Mouse (Mus musculus): ENCODE results near the gene Pvr.

The Pvr gene

DNA sequence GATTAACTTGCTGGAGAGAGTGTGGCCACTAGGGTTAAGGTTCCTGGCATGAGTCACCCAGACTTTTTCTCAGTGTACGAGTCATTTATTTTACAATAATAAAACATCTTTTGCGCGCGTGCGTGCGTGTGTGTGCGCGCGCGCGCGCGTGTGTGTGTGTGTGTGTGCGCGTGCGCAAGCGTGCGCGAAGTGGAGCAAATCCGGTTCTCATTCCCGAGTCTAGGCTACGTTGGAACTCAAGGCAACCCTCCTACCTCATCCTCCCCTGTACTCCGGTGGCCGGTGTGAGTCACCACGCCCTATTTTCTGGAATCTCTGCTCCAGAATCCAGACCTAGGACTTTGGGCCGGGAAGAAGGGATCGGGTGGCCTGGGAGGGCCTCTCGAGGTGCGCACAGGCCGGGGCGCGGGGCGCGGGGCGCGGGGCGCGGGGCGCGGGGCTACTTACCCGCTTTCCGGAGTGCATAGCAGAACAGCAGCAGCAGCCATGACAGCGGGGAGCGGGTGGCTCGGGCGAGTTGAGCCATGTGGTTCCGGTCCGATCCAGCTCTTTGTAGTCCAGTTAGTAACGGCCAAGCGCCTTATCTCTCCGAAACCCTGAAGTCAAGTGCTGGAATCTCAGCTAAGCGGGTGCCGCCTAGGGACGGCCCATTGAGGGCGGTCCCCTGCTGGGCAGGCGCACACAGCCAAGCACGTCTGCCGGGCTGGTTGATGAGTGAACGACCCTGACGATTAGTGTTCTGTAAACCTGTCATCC, at the start of gene Pvr:
TSS of gene Pvr (minus strand) at position 655 of the 756 bp plus-strand sequence.
- DNase-seq (ENCODE audit: extremely low spot score, low read depth, low spot score) = no peak

DNA sequence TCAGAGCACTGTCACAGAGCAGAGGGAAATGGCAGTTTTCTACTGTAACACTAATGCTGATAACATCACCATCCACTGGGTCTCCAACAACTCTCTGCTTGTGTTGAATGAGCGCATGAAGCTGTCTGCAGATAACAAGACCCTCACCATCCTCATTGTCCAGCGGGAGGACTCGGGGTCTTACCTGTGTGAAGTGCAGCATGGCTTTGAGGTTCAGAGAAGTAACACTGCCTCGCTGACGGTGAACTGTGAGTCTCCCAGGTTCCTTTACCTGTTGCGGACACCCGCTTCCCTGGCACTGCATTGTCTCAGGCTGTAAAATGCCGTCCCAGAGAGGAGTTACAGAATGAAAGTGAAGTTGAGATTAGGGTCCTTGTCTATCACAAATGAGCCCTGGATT, 49.2 kb upstream of the Pvr start:
- no peak for DNase-seq (ENCODE audit: extremely low spot score, low read depth, low spot score)

DNA sequence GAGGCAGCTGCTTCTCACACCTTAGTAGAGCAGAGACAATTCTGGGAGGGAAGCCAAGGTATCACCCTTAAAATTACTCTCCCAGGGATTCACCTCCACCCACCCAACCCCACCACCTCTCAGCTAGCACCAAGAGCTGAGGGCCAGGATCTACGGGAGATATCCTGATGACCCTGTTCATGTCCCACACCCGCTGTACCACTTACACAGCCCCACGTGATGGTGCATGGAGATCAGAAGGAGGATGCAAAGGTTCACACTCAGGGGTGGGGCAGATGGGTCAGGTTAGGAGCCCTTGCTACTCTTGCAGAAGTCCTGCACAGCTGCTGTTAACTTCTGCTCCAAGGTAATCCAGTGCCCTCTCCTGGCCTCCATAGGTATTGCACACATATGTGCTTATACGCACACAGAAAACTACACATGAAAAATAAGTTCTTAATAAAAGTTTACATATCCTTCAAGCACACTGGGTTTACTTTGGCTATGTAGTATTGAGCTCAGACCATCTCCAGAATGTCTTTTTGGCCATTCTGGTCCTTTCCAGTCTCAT, 48.7 kb upstream of the Pvr start:
- DNase-seq (ENCODE audit: extremely low spot score, low read depth, low spot score) = no peak

DNA sequence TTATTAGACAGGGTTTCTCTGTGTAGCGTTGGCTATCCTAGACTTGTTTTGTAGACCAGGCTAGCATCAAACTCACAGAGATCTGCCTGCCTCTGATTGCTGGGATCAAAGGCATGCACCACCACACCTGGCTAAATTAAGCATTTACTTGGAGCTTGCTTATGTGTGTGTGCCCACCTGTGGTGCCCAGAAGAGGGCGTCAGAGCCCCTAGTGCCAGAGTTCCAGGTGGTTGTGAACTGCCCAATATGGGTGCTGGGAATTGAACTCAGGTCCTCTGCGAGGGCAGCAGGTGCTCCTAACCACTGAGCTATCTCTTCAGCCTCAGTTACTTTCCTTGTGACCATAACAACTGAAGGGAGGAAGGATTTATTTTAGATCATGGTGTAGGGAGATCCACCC, 48.1 kb upstream of the Pvr start:
- no peak for DNase-seq (ENCODE audit: extremely low spot score, low read depth, low spot score)

DNA sequence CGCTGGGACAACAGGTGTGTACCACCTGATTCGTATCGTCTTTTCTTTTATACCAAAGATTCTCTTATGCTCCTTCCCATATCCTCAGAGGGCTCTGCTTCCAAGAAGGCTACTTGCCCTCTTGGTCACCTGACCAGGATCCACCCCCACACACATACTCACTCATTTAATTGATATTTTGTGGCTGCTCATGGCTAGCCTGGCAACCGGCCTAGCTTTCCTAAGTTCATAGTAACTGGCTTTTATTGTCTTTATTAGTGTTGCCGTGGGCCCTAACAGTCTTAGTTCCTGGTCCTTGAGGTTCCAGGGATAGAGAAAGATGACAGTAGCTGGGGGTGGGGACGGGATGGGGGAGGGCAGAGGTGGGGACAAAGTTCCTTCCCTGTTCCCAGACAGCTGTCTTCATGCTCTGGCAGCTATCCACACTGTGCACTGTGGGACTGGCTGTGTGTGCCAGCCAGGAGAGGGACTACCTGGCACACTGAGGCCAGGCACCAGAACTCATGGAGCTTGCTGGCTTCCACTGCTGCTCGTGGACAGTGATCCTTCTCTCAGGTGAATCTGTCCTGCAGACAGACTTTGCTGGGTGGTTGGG, 44.1 kb upstream of the Pvr start, which contains the start of gene Ceacam20:
TSS of gene Ceacam20 (plus strand) at position 428 of the 595 bp plus-strand sequence.
- no peak for DNase-seq (ENCODE audit: extremely low spot score, low read depth, low spot score)

DNA sequence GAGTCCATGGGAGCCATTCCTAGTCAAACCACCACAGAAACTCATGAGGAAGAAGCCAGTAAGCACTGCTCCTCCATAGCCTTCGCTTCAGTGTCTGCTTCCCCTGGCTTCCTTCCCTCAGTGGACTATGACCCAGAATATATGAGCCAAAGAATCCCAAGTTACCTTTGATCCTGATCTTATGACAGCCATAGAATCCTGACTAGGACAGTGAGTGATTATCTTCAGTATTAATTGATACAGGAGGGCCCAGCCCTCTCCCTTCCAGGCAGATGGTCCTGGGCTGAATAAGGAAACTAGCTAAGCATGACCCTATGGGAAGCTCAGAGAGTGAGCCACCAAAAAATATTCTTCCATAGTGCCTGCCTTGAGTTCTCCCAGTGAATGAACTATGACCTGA, 41.5 kb upstream of the Pvr start:
- DNase-seq (ENCODE audit: extremely low spot score, low read depth, low spot score) = no peak

DNA sequence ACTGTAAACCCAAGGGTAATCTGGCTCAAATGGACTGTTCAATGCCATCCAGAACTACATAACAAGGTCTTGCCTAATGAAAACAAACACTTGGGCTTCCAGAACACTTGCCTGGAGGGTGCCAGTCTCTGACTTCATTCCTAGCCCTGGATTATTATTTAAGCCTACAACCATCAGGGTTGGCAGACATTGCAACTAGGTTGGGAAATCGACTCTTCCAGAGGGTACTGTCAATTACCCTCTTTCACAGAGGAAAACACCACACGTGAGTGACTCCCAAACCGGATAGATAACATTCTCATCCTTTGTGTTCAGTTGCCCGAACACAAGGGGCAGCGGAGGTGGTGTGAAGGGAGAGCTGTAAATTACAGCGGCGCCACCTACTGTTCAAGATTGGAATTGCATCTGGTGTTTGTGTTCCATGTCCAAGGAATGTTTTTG, 35.4 kb upstream of the Pvr start:
- peak; percentile 80 for DNase-seq (ENCODE audit: extremely low spot score, low read depth, low spot score)

DNA sequence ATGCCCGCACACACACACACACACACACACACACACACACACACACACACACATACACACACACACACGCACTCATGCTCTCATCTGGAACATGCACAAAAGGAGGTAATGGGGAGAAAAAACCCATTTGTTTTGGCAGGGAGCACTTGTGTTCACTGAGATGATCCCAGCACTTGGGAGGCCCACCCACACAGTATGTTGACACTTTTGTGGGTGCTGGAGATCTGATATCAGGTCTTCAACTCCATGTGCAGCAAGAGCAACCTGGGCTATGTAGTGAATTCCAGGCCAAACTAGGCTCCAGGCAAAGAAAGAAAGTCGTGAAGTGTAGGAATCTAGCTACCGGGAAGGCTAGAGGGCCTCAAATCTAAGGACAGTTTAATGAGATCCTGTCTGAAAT, 34.9 kb upstream of the Pvr start:
- no peak for DNase-seq (ENCODE audit: extremely low spot score, low read depth, low spot score)

DNA sequence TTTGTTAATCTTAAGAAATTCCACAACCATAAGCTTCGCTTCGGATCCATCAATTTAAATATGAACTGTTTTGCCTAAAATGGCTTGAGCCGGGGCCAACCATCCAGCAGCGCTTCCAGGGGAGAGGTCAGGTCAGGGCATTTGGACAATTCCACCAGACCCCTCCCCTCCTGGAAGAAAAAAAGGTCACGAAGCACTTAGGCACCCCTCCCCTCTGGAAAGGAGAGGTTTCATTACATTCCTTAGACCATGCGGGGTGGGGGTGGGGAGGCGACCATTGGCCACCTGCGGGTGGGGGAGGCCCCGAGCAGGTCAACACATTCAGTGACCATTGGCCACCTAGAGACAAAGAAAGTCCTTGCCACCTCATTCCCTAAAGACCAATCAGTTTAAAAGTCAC, 32.1 kb upstream of the Pvr start:
- no peak for DNase-seq (ENCODE audit: extremely low spot score, low read depth, low spot score)

DNA sequence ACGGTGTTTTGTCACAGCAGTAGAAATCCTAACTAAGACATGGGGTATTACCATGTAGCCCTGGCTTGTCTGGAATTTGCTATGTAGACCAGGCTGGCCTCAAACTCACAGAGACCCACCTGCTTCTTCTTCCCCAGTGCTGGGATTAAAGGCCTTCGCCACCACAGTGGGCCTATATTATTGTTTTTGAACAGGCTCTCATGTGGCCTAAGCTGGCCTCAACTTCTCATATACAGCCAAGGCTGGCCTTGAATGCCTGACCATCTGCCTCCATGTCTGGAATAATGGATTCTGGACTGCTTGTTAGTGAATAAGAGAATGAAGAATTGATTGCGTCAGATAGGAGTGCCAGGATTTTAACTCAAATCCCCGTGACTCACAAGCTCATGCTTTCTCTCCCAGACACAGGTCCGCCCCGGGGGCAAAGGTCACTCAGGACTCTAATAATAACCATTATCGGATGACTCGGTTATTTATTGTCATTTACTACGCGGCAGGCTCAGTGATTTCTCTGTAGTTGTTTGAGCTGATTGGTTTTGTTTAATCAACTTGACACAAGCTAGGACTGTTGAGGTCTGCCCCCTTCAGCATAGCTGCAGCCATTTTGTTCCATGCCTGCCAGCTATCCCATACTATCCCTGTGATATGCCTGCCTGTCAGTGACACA, 31.5 kb upstream of the Pvr start:
- no peak for DNase-seq (ENCODE audit: extremely low spot score, low read depth, low spot score)

DNA sequence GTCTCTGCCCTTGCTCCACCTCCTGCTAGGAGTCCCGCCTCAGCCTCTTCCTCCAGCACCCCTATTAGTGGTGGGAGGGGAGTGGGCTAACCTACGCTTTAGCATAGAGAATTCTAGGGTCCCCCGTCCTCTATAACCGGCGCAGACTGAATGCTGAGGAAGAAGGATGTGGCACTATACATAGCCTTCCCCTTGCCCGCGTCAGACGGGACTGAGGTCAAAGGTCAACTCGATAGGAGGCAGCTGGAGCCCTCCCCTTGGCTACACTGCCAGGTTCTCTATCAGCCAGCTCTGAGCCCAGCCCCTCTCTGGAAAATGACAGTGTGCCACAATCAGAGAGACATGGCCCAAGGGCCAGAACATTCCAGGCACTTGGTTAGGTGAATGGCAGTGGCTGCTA, 29.6 kb upstream of the Pvr start, which contains the start of gene Igsf23:
TSS of gene Igsf23 (minus strand) at position 168 of the 400 bp plus-strand sequence.
- DNase-seq (ENCODE audit: extremely low spot score, low read depth, low spot score) = no peak

DNA sequence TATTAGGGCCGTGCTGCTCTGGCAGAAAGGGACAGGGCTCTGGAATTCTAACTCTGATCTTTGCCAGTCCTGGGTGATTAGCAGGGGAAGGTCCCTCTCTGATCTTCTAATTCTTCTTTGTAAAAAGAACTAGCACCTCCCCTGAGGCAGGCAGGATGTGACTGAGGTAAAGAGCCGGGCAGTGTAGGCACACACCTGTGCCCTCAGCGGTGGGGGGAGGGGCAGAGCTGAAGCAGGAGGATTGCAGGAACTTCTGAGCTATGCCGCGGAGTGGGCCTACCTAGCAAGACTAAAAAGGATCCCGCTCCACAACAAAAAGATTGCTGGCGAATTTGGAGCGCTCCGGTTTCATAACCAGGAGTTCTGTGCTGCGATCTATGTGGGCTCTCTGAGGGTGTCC, 29.0 kb upstream of the Pvr start:
- no peak for DNase-seq (ENCODE audit: extremely low spot score, low read depth, low spot score)

DNA sequence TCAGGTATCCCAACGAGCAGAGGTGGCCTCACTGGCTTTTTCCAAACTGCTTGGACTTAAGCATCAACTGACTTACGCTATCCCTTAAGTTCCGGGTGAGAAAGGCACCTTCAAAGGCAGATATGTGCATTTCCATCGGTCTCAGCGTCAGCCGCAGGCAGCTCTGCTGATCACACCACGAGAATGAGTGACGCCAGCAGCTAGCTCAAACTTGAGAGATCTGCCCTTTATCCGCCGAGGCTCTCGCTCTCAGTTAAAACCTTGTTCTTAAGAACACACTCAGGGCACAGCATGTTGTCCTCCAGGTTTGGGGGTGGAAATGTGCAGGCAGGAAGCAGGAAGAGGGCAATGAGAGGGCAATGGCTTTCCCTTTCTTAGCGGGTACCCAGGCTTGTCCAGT, 28.0 kb upstream of the Pvr start:
- DNase-seq (ENCODE audit: extremely low spot score, low read depth, low spot score) = no peak

DNA sequence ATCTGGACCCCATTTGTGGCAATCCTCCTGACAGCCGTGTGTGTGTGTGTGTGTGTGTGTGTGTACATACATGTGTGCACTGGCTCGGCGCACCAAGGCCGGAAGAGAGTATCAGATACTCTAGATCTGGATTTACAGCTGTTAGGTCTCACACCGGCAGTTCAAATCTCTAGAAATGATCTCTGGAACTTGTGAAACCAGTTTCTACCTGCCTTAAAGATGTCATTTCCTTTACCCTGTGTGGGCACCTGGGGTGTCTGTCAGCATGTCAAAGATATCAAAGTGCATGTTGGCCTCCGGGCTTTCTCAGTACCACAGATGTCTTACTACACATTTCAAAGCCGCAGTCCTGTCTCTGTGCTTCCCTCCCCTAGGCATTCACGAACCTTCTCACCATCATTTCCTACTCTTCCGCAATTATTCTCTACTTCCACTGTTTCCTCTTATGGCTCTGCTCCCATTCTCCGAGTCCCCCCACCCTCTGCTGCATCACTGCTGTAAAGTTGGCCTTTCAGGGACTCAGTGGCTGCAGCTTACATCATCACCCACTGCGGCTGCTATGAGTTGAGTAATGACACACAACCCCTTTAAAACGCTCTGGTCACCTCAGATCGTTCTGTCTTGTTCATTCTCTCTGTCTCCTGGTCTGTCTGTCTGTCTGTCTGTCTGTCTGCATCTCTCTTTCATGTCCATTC, 25.0 kb upstream of the Pvr start:
- DNase-seq (ENCODE audit: extremely low spot score, low read depth, low spot score) = no peak

DNA sequence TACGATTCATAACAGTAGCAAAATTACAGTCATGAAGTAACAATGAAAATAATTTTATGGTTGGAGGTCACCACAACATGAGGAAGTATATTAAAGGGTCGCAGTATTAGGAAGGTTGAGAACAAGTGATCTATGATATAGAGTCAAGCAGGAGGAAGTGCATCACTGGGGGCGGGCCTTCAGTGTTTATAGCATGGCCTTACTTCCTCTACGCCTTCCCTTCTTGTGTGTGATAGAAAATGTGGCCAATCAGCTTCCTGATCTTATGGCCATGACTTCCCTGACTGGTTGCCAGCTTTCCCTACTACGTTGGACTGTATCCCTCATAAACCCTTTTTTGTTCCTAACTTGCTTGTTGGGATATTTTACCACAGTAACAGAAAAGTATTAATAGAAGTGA, 24.2 kb upstream of the Pvr start:
- DNase-seq (ENCODE audit: extremely low spot score, low read depth, low spot score) = no peak

DNA sequence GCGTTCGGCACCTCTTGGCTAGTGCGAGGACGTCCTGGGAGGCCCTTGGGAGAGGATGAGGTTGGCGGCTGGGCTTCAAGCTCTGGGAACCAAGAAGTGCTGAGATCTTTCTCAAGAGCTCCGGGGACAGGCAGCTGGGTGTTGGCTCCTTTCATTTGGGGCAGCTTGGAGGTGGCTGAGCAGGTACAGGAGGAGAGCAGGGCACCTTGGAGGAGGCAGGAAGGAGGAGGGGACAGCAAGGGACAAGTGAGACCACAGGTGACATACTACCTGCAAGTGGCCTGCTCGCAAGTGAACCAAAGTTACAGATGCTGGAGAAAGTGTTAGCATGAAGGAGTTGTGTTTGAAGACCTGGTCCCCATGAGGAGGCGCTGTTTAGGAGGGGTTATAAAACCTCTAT, 23.7 kb upstream of the Pvr start:
- DNase-seq (ENCODE audit: extremely low spot score, low read depth, low spot score) = no peak

DNA sequence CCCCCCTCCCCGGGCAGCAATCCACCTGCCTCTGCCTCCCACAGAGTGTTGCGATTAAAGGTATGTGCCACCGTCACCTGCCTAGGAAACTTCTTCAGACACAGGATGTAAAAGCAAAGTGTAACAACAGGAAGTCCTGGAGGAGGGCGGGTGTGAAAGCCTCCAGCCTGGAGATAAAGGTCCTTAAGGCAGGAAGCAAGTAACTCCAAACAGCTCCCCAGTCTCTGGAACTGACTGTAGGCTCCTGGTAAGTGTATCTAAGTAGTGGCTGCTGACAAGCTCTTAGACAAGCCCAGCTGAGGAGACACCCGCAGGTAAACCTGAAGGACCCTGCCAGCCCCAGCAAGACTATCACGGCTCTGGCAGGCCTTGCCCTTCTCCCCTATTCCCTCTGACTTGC, 19.3 kb upstream of the Pvr start:
- no peak for DNase-seq (ENCODE audit: extremely low spot score, low read depth, low spot score)

DNA sequence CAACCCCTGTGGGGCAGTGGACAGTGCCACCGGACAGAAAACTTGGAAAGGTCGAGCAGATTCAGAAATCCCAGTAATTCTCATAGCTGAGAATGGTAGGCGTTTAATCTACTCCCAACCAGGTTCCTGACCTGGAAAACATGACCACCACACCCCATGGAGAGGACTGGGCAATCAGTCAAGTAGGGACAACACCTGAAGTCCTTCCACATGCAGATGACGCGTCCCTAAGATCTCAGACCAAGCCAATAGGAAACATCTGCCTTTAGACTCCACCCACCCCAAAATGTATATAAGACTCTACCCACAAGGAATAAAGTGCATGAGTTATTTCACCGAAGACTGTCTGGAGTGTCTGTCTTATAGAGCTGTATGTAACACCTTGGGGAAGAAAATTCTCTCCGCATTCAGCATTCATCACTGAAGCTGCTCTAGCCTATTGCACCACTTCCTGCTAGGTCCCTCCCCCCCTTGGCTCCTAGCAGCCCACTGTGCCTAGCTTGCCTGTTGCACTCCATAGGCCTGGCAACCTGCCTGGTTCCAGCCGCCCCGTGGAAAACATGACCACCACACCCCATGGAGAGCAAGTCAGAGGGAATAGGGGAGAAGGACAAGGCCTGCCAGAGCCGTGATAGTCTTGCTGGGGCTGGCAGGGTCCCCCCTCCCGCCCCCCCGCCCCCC, 18.7 kb upstream of the Pvr start:
- no peak for DNase-seq (ENCODE audit: extremely low spot score, low read depth, low spot score)

DNA sequence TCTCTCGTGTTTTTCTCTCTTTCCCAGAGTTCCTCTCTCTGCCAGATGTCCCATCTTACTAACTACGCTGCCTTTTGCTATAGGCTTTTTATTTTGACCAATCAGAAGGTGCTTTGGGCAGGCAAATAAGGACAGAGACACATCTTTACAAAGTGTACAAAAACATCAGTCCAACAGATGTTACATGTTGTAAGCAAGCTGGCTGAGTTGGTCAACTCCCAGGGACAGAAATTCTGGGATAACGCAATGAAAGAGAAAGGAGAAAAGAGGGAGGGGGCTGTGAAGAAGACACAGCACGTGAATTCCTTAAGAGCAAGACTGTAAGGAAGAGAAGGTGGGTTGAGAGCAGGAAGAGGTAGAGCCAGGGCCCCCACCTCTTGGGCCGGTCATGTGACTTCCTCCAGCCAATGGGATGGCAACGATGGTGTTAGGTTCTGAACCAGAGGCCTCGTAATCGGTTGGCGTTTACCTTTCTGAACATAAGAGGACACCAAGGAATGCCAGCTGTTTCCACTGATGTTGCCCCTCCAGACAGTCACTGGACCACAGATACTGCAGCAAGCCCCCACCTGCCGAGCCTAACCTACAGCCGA, 16.4 kb upstream of the Pvr start:
- DNase-seq (ENCODE audit: extremely low spot score, low read depth, low spot score) = no peak

DNA sequence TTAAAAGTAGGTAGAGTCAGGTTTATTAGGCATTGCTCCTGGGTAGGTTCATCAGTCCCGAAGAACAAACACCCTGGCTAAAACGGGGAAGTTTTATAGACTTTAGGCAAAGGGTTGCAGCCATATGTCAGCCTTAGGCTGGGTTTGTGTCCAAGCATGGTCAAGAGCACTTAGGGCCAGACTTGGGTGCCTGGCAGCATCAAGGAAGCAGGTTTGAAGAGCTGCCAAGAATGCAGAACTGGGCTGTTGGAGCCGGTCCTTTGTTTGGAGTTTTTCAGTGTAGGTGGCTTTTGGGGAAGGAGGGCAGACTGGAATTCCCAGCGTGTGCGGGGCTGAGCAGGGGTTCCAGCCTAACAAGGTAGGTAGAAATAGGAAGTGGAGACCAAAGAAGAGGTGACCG, 15.0 kb upstream of the Pvr start:
- no peak for DNase-seq (ENCODE audit: extremely low spot score, low read depth, low spot score)
